Mouse (Mus musculus): ENCODE measurements around the gene Sprtn. TPM values are rescaled to one million over a fixed set of nuclear protein-coding genes. Genes with fewer than 3 reads are reported as not detected.

Gene Sprtn
- 19.3 TPM for polyA plus RNA-seq (2014; fragmentation: Illumina TruSeq; extraction: RNeasy Lipid Tissue Mini Kit (QIAGEN cat#74804); ENCODE audit: low read depth, low replicate concordance)

DNA sequence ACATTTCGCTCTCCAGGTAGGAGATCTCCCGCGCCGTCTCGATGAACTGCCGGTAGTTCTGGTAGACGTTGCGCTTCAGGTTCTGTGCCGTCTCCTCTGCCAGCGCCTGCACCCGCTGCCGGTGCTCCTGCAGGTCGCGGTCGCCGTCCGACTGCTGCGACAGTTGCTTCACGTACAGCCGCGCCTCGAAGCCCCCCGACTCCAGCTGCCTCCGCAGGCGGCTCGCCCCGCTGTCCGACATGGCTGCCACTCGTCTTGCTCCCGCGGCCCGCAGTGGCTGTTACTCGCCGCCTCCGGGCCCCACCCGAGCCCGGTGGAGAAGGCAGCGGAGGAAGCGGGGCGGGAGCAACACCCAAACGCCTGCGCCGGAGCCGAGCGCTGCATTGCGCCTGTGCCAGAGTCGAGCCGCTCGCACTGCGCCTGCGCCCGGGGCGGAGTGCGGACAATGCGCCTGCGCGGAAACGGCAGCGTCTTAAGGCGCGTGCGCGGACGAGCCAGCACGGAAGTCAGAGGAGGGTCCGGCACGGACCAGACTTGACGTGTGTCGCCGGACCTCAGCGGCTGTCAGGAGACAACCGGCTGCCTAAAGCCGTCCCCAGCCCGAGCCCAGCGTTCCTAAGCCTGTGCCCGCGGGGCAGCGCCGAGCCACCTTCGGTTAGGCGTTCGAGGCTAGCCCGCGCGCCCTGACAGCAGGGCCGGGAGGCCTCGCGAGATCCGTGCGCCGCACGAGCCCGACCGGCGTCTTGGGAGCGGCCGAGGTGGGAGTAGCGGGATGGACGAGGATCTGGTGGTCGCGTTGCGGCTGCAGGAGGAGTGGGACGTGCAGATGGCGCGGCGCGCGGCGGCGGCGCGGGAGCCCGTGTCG, at the start of gene Sprtn, which contains the start of gene Exoc8:
Gene Sprtn, plus strand, starts transcription at position 501 of the 865 bp plus-strand sequence.
Gene Exoc8, minus strand, starts transcription at position 320 of the 865 bp plus-strand sequence.

GRCm38 (mm10) chr8:124862321-124863162, 35.1 kb upstream of the Sprtn start, which contains the start of the genes Gnpat and 2810004N23Rik:
Gene Gnpat (plus strand): TSS chr8:124863033.
Gene 2810004N23Rik (minus strand): TSS chr8:124863120.

GRCm38 (mm10) chr8:124949209-124950068, 51.8 kb downstream of the Sprtn start, which contains the start of gene Egln1:
Gene Egln1 (minus strand): TSS chr8:124949324.

Other genes with a start within 250 kb of the Sprtn start
- 19.2 TPM for gene 2310022B05Rik, start 234.5 kb upstream of the Sprtn start, polyA plus RNA-seq (2014; fragmentation: Illumina TruSeq; extraction: RNeasy Lipid Tissue Mini Kit (QIAGEN cat#74804); ENCODE audit: low read depth, low replicate concordance)
- 32.3 TPM for gene Ttc13, start 175.9 kb upstream of the Sprtn start, polyA plus RNA-seq (2014; fragmentation: Illumina TruSeq; extraction: RNeasy Lipid Tissue Mini Kit (QIAGEN cat#74804); ENCODE audit: low read depth, low replicate concordance)
- 2.7 TPM for gene Arv1, start 175.7 kb upstream of the Sprtn start, polyA plus RNA-seq (2014; fragmentation: Illumina TruSeq; extraction: RNeasy Lipid Tissue Mini Kit (QIAGEN cat#74804); ENCODE audit: low read depth, low replicate concordance)
- gene Fam89a, start 146.1 kb upstream of the Sprtn start, polyA plus RNA-seq (2014; fragmentation: Illumina TruSeq; extraction: RNeasy Lipid Tissue Mini Kit (QIAGEN cat#74804); ENCODE audit: low read depth, low replicate concordance), result 0.47 TPM
- 0.17 TPM for gene Trim67, start 104.8 kb upstream of the Sprtn start, polyA plus RNA-seq (2014; fragmentation: Illumina TruSeq; extraction: RNeasy Lipid Tissue Mini Kit (QIAGEN cat#74804); ENCODE audit: low read depth, low replicate concordance)
- 87.4 TPM for gene Gnpat, start 34.9 kb upstream of the Sprtn start, polyA plus RNA-seq (2014; fragmentation: Illumina TruSeq; extraction: RNeasy Lipid Tissue Mini Kit (QIAGEN cat#74804); ENCODE audit: low read depth, low replicate concordance)
- 45.0 TPM for gene 2810004N23Rik, start 34.8 kb upstream of the Sprtn start, polyA plus RNA-seq (2014; fragmentation: Illumina TruSeq; extraction: RNeasy Lipid Tissue Mini Kit (QIAGEN cat#74804); ENCODE audit: low read depth, low replicate concordance)
- 15.7 TPM for gene Exoc8, start 181 bp upstream of the Sprtn start, polyA plus RNA-seq (2014; fragmentation: Illumina TruSeq; extraction: RNeasy Lipid Tissue Mini Kit (QIAGEN cat#74804); ENCODE audit: low read depth, low replicate concordance)
- 47.9 TPM for gene Egln1, start 51.4 kb downstream of the Sprtn start, polyA plus RNA-seq (2014; fragmentation: Illumina TruSeq; extraction: RNeasy Lipid Tissue Mini Kit (QIAGEN cat#74804); ENCODE audit: low read depth, low replicate concordance)
- 71.2 TPM for gene Tsnax, start 115.1 kb downstream of the Sprtn start, polyA plus RNA-seq (2014; fragmentation: Illumina TruSeq; extraction: RNeasy Lipid Tissue Mini Kit (QIAGEN cat#74804); ENCODE audit: low read depth, low replicate concordance)
- not detected for gene Disc1, start 156.3 kb downstream of the Sprtn start, polyA plus RNA-seq (2014; fragmentation: Illumina TruSeq; extraction: RNeasy Lipid Tissue Mini Kit (QIAGEN cat#74804); ENCODE audit: low read depth, low replicate concordance)